7 mouse cellular contexts compared by ENCODE assay signal in the genomic region with DNA sequence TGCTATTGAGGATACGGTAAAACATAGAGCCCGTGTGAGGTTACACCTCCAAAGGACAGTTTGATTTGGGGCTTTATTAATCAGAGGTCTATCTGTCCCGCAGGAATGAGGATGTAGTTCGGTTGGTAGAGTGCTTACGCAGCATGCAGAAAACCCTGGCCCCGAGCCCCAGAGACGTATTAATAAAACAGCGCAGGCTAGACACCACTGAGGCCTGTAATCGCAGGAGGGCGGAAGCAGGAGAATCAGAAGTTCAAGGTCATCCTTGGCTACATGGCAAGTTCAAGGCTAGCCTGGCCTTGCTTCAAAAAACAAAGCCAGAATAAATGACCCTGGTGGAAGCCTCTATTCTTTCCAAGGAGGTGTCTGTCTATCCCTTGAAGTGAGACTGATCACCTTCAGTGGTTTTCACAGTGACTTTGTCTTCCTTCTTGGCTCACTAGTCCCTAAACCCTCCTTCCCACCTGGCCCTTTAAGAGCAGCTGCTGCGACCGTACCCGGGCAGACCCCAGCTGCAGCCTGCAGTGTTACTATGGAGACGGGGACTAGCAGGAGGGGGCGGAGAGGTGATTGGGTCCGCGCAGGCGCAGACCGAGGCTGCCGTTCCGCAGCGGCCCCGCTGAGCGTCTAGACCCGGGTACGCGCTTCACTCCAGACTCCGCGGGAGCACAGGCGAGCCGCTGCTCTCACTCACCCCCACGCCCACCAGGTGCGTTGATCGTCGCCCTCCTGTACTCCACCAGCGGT. TPM values are rescaled to one million over a fixed set of nuclear protein-coding genes. Genes with fewer than 3 reads are reported as not detected.
DNase-seq lines count a peak whose midpoint lies in the region; ATAC-seq and TF ChIP-seq lines count a peak whose summit lies in the region.

TSS of gene Pnmal2 (plus strand) at position 622 of the 747 bp plus-strand sequence.

- TF ChIP-seq POLR2A in limb, embryonic 14.5 days (IDR thresholded peaks at IDR 0.05; ENCODE audit: borderline replicate concordance, extremely low read depth, insufficient read depth, insufficient read length): no peak

- H3K27me3 ChIP-seq in heart, embryonic 10.5 days (ENCODE audit: insufficient read depth, poor library complexity, severe bottlenecking): peaks cover 49% of the 10 kb centered on the region
- H3K27me3 ChIP-seq in limb, embryonic 14.5 days (ENCODE audit: control insufficient read depth, insufficient read depth, low read length): peaks cover 34% of the 10 kb centered on the region
- no peaks in the 10 kb centered on the region for H3K27me3 ChIP-seq in midbrain, embryonic 15.5 days (replicated peaks)

- H3K36me3 ChIP-seq in heart, embryonic 10.5 days: no peaks in the 10 kb centered on the region
- no peaks in the 10 kb centered on the region for H3K36me3 ChIP-seq in limb, embryonic 14.5 days (ENCODE audit: control insufficient read depth, insufficient read depth, low read length)
- no peaks in the 10 kb centered on the region for H3K36me3 ChIP-seq in midbrain, embryonic 15.5 days (replicated peaks)

- no peaks in the 10 kb centered on the region for H3K9me3 ChIP-seq in heart, embryonic 10.5 days
- H3K9me3 ChIP-seq in limb, embryonic 14.5 days (ENCODE audit: control insufficient read depth, low read length): no peaks in the 10 kb centered on the region
- no peaks in the 10 kb centered on the region for H3K9me3 ChIP-seq in midbrain, embryonic 15.5 days

- peak within 1 kb of the TSS; percentile 83 for H3K27ac ChIP-seq in heart, embryonic 10.5 days
- peak within 1 kb of the TSS; percentile 50; the same call in 1 of the 2 replicates for H3K27ac ChIP-seq in limb, embryonic 14.5 days (replicated peaks; ENCODE audit: low read depth, low read length)
- H3K27ac ChIP-seq in midbrain, embryonic 15.5 days: peak within 1 kb of the TSS; percentile 96

- H3K9ac ChIP-seq in limb, embryonic 14.5 days (ENCODE audit: low read depth, low read length, severe bottlenecking): peak within 1 kb of the TSS; percentile 67
- H3K9ac ChIP-seq in midbrain, embryonic 15.5 days: peak within 1 kb of the TSS; percentile 88

- H3K4me3 ChIP-seq in heart, embryonic 10.5 days: peak within 1 kb of the TSS; percentile 71
- H3K4me3 ChIP-seq in limb, embryonic 14.5 days (replicated peaks; ENCODE audit: low read length): peak within 1 kb of the TSS; percentile 55
- H3K4me3 ChIP-seq in midbrain, embryonic 15.5 days: peak within 1 kb of the TSS; percentile 61

- ATAC-seq in limb, embryonic 14.5 days (ENCODE audit: low FRiP score, low read depth): peak; percentile 85
- peak; percentile 90 for ATAC-seq in midbrain, embryonic 15.5 days (replicated peaks)

- peak within 1 kb of the TSS; percentile 79 for H3K4me2 ChIP-seq in limb, embryonic 14.5 days (replicated peaks; ENCODE audit: low read depth, low read length, severe bottlenecking)
- H3K4me2 ChIP-seq in midbrain, embryonic 15.5 days: peak within 1 kb of the TSS; percentile 86

- DNase-seq in adrenal gland, postnatal 36 days: peak; percentile 87 to 93
- DNase-seq in embryo, embryonic 9.5 days (ENCODE audit: extremely low spot score): peak; percentile 91
- peak; percentile 94 for DNase-seq in heart, embryonic 10.5 days (ENCODE audit: low spot score)
- DNase-seq in kidney, adult 9 months: peak; percentile 68
- peak; percentile 94 for DNase-seq in limb, embryonic 14.5 days (ENCODE audit: low spot score)
- DNase-seq in spleen, postnatal 4 days (ENCODE audit: low spot score in 2 of 2): peak; percentile 62 to 82

- WGBS in heart, embryonic 10.5 days: 16% methylated on average over 36 of the region's 36 CpGs
- 13% methylated on average over 36 of the region's 36 CpGs for WGBS in limb, embryonic 14.5 days
- WGBS in midbrain, embryonic 15.5 days: 9% methylated on average over 36 of the region's 36 CpGs

- H3K4me1 ChIP-seq in heart, embryonic 10.5 days: peaks cover 52% of the 10 kb centered on the region
- peaks cover 48% of the 10 kb centered on the region for H3K4me1 ChIP-seq in limb, embryonic 14.5 days (ENCODE audit: control insufficient read depth, insufficient read depth, low read length)
- peaks cover 78% of the 10 kb centered on the region for H3K4me1 ChIP-seq in midbrain, embryonic 15.5 days

RNA-seq across cellular contexts. Expression of gene Pnmal2, which starts in this region (rescaled TPM):
- total RNA-seq in adrenal gland, postnatal 36 days (2021): 10 to 100 TPM; 21.9 to 32.4 TPM
- 1.7 and 2.2 TPM in 2 replicates for polyA plus RNA-seq in heart, embryonic 10.5 days (2016; fragmentation: Nextera tagmentation; extraction: Ambion mirVana)
- polyA plus RNA-seq in limb, embryonic 14.5 days (2012; rRNA removed): 12.8 and 13.9 TPM in 2 replicates
- polyA plus RNA-seq in limb, embryonic 14.5 days (2014; fragmentation: Nextera tagmentation; extraction: Ambion mirVana): 16.5 and 18.8 TPM in 2 replicates
- polyA plus RNA-seq in midbrain, embryonic 15.5 days (2015; fragmentation: Nextera tagmentation; extraction: Ambion mirVana): 198 and 205 TPM in 2 replicates

Comparison
In these comparisons a context has a peak if more than half of its experiments do, and no peak if none do; other contexts are left out.
1. Peak in every context shown above with its lines: DNase-seq, ATAC-seq, H3K4me3 ChIP-seq and H3K27ac ChIP-seq.
2. RNA of gene Pnmal2 (polyA plus RNA-seq): 198 to 205 TPM in midbrain, embryonic 15.5 days; 12.8 to 18.8 TPM in limb, embryonic 14.5 days and 1.7 to 2.2 TPM in heart, embryonic 10.5 days; every median in the first group is over 10 times any median in the second.